Mouse (Mus musculus): ENCODE measurements at regions not wholly inside any gene's neighbourhood (a gene's known extent, or its start where the extent isn't known, plus 50 kb on each side); places are given as distances from the start of the nearest gene placed in this dataset.

GRCm38 (mm10) chr4:55721834-55722233, 189.6 kb upstream of the Klf4 start:
- TF ChIP-seq FLI1 (IDR thresholded peaks at IDR 0.05; ENCODE audit: low read length) (no peak), GATA1 (IDR thresholded peaks at IDR 0.05; ENCODE audit: borderline replicate concordance, low read length) (no peak)
